Mouse (Mus musculus): Measurements from ENCODE around the gene Abca12.

Abca12 gene

DNA sequence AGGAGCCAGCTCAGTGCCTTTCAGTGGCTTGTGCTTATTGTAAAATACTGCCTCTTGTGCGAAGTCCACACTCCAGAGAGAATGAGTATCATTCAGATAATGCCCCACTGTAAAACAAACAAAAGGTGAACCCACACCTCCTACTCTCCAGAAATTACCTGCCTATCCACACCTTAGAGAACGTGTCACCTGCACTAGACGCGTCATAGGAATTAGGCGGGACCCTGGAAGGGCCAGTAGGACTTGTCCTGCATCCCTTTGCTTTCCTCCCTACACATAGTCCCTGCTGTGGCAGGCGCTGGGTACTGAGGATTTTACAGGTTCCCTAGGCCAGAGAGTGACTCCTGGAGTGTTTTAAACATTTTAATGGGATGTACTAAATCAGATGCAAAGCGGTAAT lies at the start of gene Abca12:
Gene Abca12 (minus strand): TSS at position 101 of the 400 bp plus-strand sequence.
- no peak for DNase-seq

DNA sequence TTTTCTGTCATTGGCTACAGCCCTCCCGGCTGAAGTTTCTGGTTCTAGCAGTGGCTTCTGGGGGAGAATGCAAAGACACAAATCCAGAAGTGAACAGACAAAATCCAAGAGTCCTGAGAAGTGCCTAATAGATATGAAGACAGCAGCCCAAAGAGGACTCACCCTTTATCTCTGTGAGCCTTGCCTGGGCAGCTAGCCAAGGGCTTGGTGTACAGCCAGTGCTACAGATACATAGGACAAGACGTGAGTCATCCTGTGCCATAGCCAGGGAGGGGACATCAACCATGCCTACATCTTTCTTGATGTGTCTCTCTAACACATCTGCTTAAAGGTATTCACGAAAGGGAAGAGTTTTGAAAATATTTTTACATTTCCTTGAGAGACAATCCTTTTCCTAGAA lies 43.3 kb upstream of the Abca12 start:
- DNase-seq, result peak; percentile 40 to 50

DNA sequence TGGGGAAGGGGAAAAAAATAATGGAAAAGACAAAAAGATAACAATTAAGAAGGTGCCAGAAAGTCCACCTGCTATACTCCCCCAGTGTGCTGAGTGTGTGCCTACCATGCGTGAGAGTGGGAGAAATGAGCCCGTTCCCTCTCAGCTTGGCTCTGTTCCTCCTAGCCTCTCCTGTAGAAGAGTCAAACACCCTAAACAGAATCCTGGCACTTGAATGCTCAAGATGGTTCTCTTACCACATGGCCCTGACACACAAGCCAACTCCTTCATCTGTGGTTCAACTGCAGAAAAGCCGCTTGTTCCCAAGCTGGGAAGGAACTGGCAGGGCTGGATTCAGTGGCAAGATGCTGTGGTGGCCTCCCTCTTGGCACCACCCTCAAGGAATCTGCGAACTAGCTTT lies 32.7 kb upstream of the Abca12 start:
- DNase-seq, result peak; percentile 44 to 69

DNA sequence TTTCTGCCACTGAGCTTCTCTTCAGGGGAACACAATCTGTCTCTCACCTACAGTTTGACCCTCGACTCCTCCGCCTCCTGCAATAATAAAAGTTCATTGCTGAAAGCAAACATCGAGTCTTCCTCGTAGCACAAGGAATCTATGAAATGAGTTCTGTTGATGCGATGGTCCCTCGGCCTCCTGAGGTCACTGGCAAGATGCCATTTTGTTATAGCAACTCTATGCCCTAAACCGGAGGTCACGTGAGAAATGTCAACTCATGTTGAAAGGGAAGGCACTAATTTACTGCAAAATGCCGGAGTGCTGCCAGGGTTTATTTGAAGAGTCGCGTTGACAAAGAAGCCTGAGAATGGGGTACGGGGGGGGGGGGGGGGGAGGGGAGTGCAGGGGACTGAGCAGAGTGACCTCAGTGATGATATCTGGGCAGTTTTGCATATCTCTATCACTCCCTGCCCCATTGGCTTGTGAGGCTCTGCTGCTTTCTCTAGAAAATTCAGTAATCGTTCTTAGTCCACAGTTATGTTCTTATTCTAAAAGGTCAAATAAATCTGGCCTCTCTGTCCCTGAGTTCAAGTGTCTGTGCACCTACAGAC lies 7.1 kb upstream of the Abca12 start:
- no peak for DNase-seq

DNA sequence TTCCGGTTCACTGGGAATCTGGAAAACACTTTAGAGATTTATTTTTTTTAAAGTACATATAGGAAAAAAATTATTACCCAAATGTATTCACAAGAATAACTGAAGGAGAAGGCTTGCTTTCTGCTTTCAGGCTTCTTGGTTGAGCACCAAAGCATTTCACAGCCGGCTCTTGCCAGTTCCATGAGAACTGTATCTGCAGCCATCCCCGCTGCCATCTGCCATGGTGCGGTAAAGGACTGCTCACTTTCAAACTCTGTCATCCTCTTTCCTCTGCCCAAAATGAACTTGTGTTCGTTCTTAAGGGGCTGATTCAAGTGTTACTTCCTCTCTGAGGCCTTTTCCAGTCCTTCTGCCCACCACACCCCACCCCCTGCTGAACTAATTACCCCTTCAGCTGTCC lies 3.8 kb upstream of the Abca12 start:
- DNase-seq, result peak; percentile 2 to 15

DNA sequence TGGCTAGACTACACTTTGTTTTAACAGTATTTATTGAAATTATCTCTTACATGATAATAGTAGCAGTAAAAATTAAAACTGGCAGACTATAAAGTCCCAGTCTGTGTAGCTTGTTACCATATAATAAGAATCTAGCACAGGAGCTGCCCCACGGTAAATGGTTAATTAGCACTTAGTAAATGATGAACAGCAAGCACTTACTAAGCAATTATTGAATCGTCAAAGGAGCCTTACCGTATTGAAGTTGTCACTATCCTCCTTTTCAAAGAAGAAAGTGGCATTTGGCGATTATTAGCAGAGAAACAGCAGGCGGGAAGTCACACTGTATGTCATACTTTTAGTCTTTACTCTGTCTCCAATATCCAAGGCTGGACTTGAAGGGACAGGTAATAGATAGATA lies 3.2 kb upstream of the Abca12 start:
- DNase-seq, result no peak

DNA sequence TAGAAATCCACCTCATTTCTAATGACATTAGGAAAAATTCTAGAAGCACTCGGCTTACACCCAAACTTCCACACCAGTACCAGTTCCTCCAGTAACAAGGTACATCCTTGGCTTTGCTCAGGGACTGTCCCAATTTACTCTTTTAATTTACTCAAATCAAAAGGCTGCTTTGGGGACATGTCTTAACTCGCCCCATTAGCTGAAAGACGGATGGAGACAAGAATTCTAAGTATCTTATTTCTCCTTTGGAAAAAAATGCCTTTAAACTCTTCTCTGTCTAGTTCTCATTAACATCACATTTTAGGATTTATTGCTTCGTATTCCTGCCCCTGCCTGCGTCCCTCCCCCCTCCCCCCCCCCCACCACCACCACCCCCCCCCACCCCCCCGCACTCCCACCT lies 626 bp downstream of the Abca12 start:
- no peak for DNase-seq

DNA sequence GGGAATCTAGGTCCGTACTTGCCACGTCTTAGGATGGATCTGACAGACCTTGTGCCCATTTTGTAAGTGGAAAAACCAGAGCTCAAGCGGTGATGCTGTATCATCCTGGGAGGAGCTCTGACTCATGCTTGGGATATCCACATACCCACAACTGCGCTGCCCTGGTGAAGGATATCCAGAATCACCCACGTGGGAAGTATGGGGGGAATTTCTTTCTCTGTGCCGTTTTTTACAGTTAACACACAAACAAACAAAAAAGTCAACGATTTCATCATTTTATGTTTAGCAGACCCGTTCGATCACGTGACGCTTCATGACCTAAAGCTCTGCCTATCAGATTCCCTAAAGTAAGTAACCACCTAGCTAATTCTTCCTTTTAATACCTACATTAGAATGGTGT lies 1.6 kb downstream of the Abca12 start:
- DNase-seq, result no peak

DNA sequence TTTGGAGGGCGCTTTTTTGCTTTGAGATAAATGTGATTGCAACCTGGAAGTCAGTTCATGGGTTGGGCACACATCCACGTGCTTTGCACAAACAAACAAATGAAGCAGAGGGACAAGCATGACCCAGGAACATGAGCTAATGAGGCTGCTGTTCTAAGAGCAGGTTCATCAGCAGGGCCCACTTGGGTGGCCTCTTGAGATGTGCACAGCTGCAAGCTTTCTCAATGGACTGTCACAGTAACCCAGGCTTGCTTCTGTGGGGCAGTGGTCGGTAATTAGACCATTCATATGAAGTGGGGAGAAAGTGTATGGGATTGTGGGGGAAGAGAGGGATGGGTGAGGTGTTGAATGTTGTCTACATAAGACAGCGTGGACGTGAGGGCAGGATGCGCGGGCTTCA lies 7.0 kb downstream of the Abca12 start:
- no peak for DNase-seq

DNA sequence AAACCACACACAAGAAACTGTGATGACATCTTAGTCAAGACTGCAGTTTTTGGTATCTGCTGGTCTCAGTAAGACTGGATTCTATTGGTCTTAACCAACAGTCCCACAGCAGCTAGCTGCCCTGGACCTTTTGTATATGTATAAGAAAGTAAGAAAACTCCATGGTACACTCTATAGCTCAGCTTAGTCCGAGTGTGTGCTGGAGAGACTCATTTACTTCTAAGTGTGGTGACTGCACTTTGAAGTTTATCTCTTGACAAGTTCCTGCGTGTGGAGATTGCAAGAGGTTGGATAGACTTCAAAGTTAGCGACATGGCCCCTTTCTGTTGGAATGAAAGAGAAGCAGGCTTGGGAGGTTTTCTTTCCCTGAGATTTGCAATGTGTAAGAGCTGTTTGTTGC lies 17.1 kb downstream of the Abca12 start:
- no peak for DNase-seq

DNA sequence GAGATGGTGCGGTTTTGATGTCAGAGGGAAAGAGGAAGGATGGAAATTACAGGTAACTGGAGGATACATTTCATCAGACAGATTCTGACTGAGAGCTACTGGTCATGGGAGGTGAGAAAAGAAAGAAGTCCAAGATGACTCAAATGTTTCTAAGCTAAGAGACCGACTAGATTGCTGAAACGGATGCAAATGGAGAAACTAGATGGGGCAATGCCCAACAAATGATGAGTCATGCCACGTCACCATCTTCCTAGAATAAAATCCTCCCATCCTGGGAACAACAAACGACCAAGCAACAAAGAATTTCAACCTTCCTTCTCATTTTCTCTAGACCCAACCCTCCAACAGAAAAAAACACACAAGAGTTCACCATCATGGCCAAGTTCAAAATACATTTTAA lies 18.6 kb downstream of the Abca12 start:
- no peak for DNase-seq

DNA sequence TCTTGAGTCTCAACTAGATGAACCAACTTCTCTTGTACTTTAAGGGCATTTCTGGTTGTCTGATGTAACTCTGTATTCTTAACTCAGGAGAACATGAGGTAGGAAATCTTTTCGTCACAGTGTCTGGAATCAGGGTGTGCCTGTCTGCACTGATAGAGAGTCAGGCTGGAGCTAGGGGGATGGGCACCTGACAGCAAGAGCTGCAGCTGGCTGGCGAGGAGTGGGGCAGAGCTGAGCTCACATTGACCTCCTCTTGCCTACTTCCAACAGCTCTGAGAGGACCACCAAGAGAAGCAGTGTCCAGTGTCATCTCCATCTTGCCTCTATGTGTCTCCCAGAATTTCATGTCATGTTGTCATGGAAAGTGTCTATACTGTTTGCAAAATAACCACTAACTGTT lies 20.5 kb downstream of the Abca12 start:
- DNase-seq, result no peak

DNA sequence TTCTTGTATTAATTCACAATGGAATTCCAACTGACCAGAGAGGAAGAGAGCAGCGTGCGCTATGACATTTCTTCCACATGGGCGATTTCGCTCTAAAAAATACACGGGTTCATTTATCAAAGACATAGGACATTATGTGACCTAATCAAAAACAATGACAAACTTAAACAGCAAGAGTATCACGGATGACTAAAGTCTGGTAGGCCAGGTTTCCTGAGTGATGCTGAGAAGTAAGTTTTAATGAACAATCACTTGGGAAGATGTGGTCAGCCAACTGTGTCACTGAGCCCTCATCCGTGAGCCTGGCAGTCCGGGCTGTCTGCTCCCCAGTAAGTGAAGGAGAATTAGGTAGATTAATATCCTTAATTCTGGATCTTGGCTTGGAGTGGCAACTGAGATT lies 21.2 kb downstream of the Abca12 start:
- no peak for DNase-seq

DNA sequence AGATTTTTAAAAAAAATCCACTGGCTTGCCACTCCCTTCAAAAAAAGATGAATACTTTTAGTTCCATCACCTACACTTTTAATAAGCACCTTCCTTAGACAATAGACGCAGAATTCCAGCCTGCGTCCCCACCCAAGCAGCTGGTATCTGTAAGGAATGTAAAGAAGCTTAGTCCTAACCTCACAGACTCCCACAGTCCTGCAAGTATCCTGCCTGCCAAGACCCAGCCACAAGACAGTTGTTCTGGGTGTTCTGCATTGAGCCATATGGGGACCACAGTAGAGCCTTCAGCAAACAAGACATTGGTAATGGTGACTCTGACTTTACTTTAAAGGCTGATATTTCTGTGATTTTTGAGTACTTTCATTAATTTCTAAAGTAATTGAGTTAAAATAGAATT lies 22.2 kb downstream of the Abca12 start:
- DNase-seq, result no peak

DNA sequence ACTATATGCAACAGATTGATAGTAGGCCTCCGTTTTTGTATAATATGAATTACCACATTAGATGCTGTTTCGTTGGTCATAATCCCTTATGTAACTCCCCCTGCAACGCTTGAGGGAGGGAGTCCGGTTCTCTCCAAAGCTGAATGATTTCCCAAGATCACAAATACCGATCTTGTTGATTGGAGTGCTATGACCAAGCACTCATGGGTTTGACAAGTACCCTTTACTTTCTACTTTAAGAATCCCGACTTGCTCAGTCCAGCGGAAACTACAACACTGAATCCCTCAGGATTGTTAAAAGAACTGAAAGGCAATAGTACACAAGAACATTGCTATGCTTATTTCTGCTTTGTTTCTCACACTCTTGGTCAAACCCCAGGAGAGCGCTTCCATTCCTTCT lies 28.1 kb downstream of the Abca12 start:
- DNase-seq, result no peak

DNA sequence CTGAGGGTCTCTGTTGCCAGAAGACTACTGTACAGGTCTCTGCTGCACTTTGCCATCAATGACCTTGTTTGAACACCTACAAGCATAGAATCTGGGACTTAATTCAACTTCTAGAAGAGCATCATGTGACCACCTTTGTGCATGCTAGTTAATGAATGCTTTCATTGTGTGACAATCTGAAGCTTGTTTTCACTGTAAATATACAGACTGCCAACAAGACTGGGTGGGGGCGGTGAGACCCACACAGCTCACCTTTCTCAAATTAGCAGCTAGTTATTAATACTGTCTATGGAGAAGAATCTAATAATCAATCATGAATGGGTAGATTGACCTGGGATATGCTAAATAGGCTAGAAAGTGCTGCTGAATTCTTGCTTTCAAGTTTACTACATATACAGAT lies 30.6 kb downstream of the Abca12 start:
- no peak for DNase-seq

DNA sequence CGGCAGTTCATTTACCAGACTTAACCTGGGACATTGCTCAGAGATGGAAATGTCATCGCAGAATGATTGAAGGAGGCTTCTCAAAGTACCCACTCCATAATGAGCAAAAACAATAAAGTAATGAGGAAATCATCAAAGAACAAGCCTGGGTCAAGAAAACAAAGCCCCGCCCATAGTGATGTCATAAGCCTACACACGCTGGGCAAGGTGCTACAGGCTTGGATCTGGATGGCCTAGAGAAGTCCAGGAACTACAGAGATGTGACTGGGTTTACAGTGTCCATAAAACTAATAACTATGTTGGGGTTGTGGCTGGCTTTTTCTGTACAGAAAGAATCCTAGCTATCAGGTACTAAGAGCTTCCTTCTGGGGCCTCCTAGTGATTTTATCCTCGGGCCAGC lies 41.6 kb downstream of the Abca12 start:
- no peak for DNase-seq

DNA sequence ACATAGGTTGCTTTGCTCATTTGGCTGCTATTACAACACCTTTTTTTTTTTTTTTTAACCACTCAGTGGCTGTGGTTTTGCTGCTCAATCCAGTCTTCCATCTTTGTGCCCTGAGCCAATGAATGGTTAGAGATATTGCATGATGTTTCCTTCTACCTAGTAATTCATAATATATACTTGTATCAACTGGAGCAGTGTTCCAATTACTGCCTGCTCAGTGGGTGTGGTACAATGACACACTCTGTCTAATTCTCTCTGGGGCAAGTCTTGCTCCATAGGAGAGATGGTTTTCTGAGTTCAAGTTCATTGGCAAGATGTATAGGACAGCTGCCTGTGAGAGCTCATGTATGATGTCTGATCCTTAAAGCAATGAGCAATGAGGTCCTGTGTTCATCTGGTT lies 44.4 kb downstream of the Abca12 start:
- no peak for DNase-seq

DNA sequence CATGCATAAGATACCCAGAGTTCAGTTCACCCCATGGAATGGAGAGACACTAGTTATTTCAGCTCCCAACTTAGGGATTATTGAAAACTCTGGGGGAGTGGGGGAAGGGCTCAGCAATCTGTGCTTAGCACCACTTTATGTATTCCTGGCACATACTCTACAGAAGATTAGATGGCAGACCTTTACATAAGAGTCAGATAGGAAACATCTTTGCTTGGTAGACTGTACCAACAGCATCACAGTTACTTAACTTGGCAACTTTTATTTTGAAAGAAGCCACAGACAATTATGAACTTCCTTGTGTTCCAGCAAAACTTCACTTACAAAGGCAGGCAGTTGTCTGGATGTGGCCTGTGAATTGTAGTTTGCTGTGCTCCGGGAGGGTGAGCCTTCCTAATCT lies 46.9 kb downstream of the Abca12 start:
- DNase-seq, result no peak

DNA sequence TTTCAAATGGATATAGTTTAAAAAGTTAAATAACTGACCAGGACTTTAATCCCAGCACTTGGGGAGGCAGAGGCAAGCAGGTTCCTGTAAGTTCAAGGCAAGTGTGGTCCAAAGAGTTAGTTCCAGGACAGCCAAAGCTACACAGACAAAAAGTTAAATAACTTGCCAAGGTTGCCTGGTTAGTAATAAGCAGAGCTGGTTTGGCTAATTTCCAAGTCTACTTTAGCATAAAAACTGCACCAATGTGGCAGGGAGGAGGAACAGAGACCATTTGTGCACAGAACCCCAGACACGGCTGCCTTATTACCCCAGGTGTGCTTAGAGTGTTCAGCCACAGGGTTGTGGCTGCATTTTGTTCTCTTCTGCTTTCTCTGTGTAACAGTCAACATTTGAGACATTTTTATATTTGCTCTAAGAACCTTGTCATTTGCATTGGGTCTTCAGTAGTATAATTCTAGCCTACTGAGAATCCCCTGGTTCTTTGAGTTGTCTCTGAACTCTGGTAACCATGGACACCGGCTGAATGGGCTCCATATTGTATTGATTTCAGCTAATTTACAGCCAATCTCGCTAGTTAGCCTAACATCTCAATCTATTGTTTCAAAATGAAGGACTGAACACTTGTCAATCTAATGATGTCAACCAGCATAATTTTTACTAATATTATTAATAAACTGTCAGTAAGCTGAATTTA lies 71.7 kb downstream of the Abca12 start:
- DNase-seq, result no peak

DNA sequence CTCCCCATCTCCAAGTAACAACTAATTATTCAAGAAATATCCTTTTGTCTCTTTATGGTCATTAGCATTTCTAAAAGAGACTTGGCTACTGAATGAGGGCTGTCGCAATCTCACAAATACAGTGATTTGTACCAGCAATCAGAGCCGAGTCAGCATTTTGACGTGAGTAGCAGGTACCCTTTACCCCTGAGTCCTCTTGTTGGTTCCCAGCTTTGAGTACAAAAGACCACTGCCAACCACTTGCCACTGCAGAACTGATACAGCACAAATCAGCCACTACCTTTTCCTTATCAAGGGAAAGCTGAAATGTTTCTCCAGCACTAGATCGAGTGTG lies 72.5 kb downstream of the Abca12 start:
- DNase-seq, result no peak

DNA sequence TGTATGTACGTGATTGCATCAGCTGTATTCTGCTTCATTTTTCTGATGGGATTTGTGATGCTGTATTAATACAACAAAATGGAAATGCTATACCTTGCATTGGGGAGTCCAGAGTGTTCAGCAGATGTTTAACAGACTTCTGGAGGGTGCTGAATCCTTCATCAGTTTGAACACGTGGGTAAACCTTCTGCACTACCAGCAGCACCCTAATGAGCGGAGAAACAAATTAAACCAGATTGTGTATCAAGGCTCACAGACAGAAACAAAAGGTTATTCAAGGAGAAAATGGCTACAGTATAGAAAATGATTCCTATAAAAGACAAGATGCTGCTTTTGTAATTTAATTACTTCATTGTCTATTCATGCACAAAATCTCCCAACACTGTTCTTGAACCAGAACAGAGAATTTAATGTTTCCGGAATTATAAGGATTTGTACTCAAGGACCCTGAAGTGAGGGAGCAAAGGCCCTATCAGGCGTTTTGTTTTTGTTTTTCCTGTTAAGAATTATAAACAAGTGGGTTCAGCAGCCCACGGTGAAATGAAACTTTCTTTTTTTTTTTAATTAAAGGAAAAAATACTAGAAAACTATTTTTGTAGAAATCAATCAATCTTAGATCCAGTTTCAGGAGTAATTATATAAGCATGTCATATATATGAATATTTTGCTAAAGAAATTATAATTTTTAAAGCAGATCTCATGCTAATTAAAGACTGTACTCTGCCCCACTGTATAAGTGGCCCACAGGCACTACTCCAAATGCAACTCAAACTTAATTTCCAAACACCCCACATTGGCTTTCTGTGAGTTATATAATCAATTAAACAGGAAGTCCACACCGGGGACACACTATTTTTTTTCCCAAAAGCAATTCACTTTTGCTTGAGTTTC lies 73.1 kb downstream of the Abca12 start:
- DNase-seq, result no peak

DNA sequence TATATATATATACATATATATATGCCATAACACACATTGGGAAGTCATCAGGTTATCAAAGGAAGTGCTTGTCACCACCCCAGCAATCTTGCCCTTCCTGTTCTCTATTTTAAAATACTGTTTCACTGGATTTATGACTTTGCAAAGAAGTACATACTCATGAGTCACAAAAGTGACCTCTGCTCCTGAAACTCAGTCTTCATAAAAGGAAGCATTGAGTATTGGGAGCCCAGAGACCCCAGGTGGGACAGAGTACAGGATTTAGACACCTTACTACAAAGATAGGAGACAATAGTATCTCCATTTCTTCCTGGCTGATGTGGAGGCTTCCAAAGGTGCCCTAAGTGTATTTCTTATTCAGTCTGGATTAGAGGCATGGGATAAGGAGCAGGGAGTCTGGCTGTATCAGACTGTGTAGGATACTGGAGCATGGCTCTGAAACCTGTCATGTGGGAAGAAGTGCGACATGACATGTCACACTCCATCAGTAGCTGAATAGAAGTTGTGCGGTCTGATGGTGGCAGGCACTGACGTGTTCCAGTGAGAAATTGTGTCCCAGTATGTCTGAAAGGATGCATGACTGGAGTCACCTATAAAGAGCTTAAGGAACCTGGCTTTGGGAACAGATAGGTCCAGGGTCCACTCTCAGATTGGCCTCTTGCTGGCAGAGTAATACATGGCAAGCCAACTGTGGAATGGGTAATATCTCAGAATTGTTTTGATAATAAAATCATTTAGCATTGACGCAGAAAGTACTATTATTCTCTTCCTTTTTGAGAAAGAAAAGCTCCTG lies 76.0 kb downstream of the Abca12 start:
- no peak for DNase-seq

All from cerebellum, postnatal 14 days (tissue).